Mouse (Mus musculus): ENCODE results near the gene Cnnm1. TPM values are rescaled to one million over a fixed set of nuclear protein-coding genes. Genes with fewer than 3 reads are reported as not detected.
"Not testable (repeated sequence)": the region's sequence is repeated elsewhere in the genome, so short reads cannot be mapped to it uniquely, and the experiment has no call there.

The Cnnm1 gene
- polyA plus RNA-seq, 1 experiment from 2014 or later, result 0.12 TPM

GRCm38 (mm10) chr19:43493878-43494277 is 53.6 kb downstream of the Cnnm1 start:
- H3K36me3 ChIP-seq (ENCODE audit: control insufficient read depth, insufficient read depth), result peaks cover 3% of the 10 kb centered on the region; the same call in 1 of the 2 replicates
- H3K4me2 ChIP-seq (ENCODE audit: low read depth, low read length), result no peak overlapping the region
- H3K4me1 ChIP-seq (ENCODE audit: control insufficient read depth, low read depth, low read length), result peaks cover 16% of the 10 kb centered on the region
- no peaks in the 10 kb centered on the region for H3K9me3 ChIP-seq (replicated peaks; ENCODE audit: control insufficient read depth, low read length)
- no peak overlapping the region for H3K4me3 ChIP-seq (ENCODE audit: low read depth, low read length)
- H3K27me3 ChIP-seq (ENCODE audit: control insufficient read depth, insufficient read depth, low read depth, low read length), result no peaks in the 10 kb centered on the region
- no peak overlapping the region for H3K9ac ChIP-seq (ENCODE audit: low read depth, low read length)
- ATAC-seq (ENCODE audit: low read depth), result no peak
- 77% methylated on average over 6 of the region's 6 CpGs for whole genome bisulfite sequencing (ENCODE audit: insufficient replicate concordance)
- H3K27ac ChIP-seq (ENCODE audit: low read length), result no peak overlapping the region

DNA sequence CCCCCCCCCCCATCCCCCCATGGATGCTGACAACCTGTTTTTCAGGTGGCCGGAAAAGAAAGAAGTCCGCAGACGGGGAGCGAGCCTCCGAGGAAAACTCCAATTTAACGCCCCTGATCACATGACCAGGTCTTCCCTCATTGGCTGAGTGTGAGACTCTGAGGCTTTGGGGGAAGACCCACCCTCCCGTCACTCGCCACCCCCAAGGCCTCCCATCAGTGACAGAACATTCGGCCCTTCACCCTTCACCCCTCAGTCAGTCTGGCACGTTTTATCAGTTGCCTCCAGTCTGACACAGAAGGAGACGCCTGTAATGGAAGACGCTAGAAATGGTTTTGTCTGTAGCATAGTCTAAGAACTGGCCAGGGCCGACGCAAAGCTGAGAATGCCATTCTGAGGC is 54.7 kb downstream of the Cnnm1 start:
- 9% methylated on average over 14 of the region's 14 CpGs for WGBS (ENCODE audit: insufficient replicate concordance)
- Histone ChIP-seq H3K36me3 (ENCODE audit: control insufficient read depth, insufficient read depth) (peaks cover 4% of the 10 kb centered on the region; the same call in 1 of the 2 replicates), H3K9ac (ENCODE audit: low read depth, low read length) (peak overlapping the region; percentile 38), H3K27me3 (ENCODE audit: control insufficient read depth, insufficient read depth, low read depth, low read length) (no peaks in the 10 kb centered on the region), H3K4me2 (ENCODE audit: low read depth, low read length) (peak overlapping the region; percentile 53), H3K4me1 (ENCODE audit: control insufficient read depth, low read depth, low read length) (peaks cover 16% of the 10 kb centered on the region), H3K27ac (ENCODE audit: low read length) (peak overlapping the region; percentile 68), H3K9me3 (replicated peaks; ENCODE audit: control insufficient read depth, low read length) (no peaks in the 10 kb centered on the region), H3K4me3 (ENCODE audit: low read depth, low read length) (peak overlapping the region; percentile 33)
- peak; percentile 85 for ATAC-seq (ENCODE audit: low read depth)

DNA sequence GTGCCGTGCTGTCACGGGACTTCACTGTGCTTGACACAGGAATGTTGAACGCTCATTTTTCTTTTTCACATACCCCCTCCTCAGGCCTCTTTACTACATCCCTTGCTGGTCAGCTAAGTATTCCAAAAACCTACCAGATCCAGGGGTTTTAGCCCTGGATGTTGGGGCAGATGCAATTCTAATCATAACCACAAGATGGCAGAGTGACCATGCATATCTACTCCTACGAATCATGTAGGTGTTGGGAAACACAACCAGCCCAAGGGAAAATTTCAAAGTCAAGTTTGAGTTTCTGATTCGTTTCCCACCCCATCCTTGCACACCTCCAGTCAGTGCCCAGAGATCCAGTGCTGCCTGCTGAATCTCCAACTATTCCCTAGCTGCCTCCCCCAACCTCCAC is 55.6 kb downstream of the Cnnm1 start:
- no peak for ATAC-seq (ENCODE audit: low read depth)
- no peak overlapping the region for H3K4me3 ChIP-seq (ENCODE audit: low read depth, low read length)
- no peaks in the 10 kb centered on the region for H3K9me3 ChIP-seq (replicated peaks; ENCODE audit: control insufficient read depth, low read length)
- H3K36me3 ChIP-seq (ENCODE audit: control insufficient read depth, insufficient read depth), result peaks cover 9% of the 10 kb centered on the region; the same call in 1 of the 2 replicates
- H3K27ac ChIP-seq (ENCODE audit: low read length), result no peak overlapping the region
- no peak overlapping the region for H3K4me2 ChIP-seq (ENCODE audit: low read depth, low read length)
- WGBS (ENCODE audit: insufficient replicate concordance), result 16% methylated on average over 5 of the region's 5 CpGs
- no peak overlapping the region for H3K9ac ChIP-seq (ENCODE audit: low read depth, low read length)
- H3K27me3 ChIP-seq (ENCODE audit: control insufficient read depth, insufficient read depth, low read depth, low read length), result no peaks in the 10 kb centered on the region
- H3K4me1 ChIP-seq (ENCODE audit: control insufficient read depth, low read depth, low read length), result peaks cover 16% of the 10 kb centered on the region

GRCm38 (mm10) chr19:43497440-43497839 is 57.2 kb downstream of the Cnnm1 start:
- H3K36me3 ChIP-seq (ENCODE audit: control insufficient read depth, insufficient read depth), result peaks cover 9% of the 10 kb centered on the region; the same call in 1 of the 2 replicates
- no peak overlapping the region for H3K4me2 ChIP-seq (ENCODE audit: low read depth, low read length)
- peaks cover 16% of the 10 kb centered on the region for H3K4me1 ChIP-seq (ENCODE audit: control insufficient read depth, low read depth, low read length)
- no peaks in the 10 kb centered on the region for H3K9me3 ChIP-seq (replicated peaks; ENCODE audit: control insufficient read depth, low read length)
- no peak overlapping the region for H3K27ac ChIP-seq (ENCODE audit: low read length)
- no peaks in the 10 kb centered on the region for H3K27me3 ChIP-seq (ENCODE audit: control insufficient read depth, insufficient read depth, low read depth, low read length)
- 71% methylated on average over 7 of the region's 7 CpGs for WGBS (ENCODE audit: insufficient replicate concordance)
- H3K4me3 ChIP-seq (ENCODE audit: low read depth, low read length), result no peak overlapping the region
- ATAC-seq (ENCODE audit: low read depth), result no peak
- H3K9ac ChIP-seq (ENCODE audit: low read depth, low read length), result no peak overlapping the region

- no peak overlapping the region for H3K9ac ChIP-seq (ENCODE audit: low read depth, low read length)
- no peak overlapping the region for H3K27ac ChIP-seq (ENCODE audit: low read length)
- ATAC-seq (ENCODE audit: low read depth), result no peak
- no peaks in the 10 kb centered on the region for H3K9me3 ChIP-seq (replicated peaks; ENCODE audit: control insufficient read depth, low read length)
- H3K4me3 ChIP-seq (ENCODE audit: low read depth, low read length), result no peak overlapping the region
- peaks cover 9% of the 10 kb centered on the region; the same call in 1 of the 2 replicates for H3K36me3 ChIP-seq (ENCODE audit: control insufficient read depth, insufficient read depth)
- H3K4me2 ChIP-seq (ENCODE audit: low read depth, low read length), result no peak overlapping the region
- WGBS (ENCODE audit: insufficient replicate concordance), result 75% methylated on average over 7 of the region's 7 CpGs
- H3K27me3 ChIP-seq (ENCODE audit: control insufficient read depth, insufficient read depth, low read depth, low read length), result no peaks in the 10 kb centered on the region
- H3K4me1 ChIP-seq (ENCODE audit: control insufficient read depth, low read depth, low read length), result peaks cover 14% of the 10 kb centered on the region
Observed at GRCm38 (mm10) chr19:43498874-43499273, 58.6 kb downstream of the Cnnm1 start.

GRCm38 (mm10) chr19:43502630-43503029 is 62.4 kb downstream of the Cnnm1 start:
- WGBS (ENCODE audit: insufficient replicate concordance), result 77% methylated on average over 11 of the region's 11 CpGs
- no peak for ATAC-seq (ENCODE audit: low read depth)

GRCm38 (mm10) chr19:43503593-43503992 is 63.4 kb downstream of the Cnnm1 start:
- H3K27ac ChIP-seq (ENCODE audit: low read length); ATAC-seq (ENCODE audit: low read depth): not testable (repeated sequence)

More at GRCm38 (mm10) chr19:43502630-43503029, 62.4 kb downstream of the Cnnm1 start:
- Histone ChIP-seq H3K27me3 (ENCODE audit: control insufficient read depth, insufficient read depth, low read depth, low read length) (no peaks in the 10 kb centered on the region), H3K4me1 (ENCODE audit: control insufficient read depth, low read depth, low read length) (no peaks in the 10 kb centered on the region), H3K4me2 (ENCODE audit: low read depth, low read length) (no peak overlapping the region), H3K9me3 (replicated peaks; ENCODE audit: control insufficient read depth, low read length) (no peaks in the 10 kb centered on the region), H3K27ac (ENCODE audit: low read length) (no peak overlapping the region), H3K36me3 (ENCODE audit: control insufficient read depth, insufficient read depth) (peaks cover 14% of the 10 kb centered on the region; the same call in 1 of the 2 replicates), H3K4me3 (ENCODE audit: low read depth, low read length) (no peak overlapping the region), H3K9ac (ENCODE audit: low read depth, low read length) (no peak overlapping the region)

DNA sequence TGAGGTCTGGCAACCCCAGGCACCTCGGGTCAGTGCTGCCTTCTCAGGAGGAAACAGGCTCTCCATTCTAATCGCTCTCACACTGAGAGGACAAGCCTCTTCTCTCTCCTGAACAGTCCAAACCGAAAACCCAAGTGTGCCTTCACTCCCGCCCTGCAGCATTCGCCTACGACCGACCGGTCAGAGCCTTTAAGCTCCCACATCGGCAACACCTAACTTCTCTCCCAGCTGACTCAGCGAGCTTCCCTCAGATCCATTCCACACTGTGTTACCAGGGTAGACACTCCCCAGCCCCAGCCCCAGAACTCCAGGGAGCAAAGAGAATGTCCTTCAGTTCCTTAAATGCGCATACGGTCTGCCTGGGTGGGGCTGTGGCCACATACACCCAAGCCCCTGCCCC is 65.2 kb downstream of the Cnnm1 start:
- Histone ChIP-seq H3K9me3 (replicated peaks; ENCODE audit: control insufficient read depth, low read length) (no peaks in the 10 kb centered on the region), H3K4me3 (ENCODE audit: low read depth, low read length) (no peak overlapping the region), H3K9ac (ENCODE audit: low read depth, low read length) (no peak overlapping the region), H3K36me3 (ENCODE audit: control insufficient read depth, insufficient read depth) (peaks cover 9% of the 10 kb centered on the region; the same call in 1 of the 2 replicates), H3K4me1 (ENCODE audit: control insufficient read depth, low read depth, low read length) (no peaks in the 10 kb centered on the region), H3K4me2 (ENCODE audit: low read depth, low read length) (no peak overlapping the region), H3K27me3 (ENCODE audit: control insufficient read depth, insufficient read depth, low read depth, low read length) (no peaks in the 10 kb centered on the region), H3K27ac (ENCODE audit: low read length) (no peak overlapping the region)
- WGBS (ENCODE audit: insufficient replicate concordance), result 87% methylated on average over 12 of the region's 12 CpGs
- no peak for ATAC-seq (ENCODE audit: low read depth)

More at GRCm38 (mm10) chr19:43503593-43503992, 63.4 kb downstream of the Cnnm1 start:
- H3K9me3 ChIP-seq (replicated peaks; ENCODE audit: control insufficient read depth, low read length); H3K9ac ChIP-seq (ENCODE audit: low read depth, low read length); H3K4me2 ChIP-seq (ENCODE audit: low read depth, low read length); H3K4me3 ChIP-seq (ENCODE audit: low read depth, low read length); H3K4me1 ChIP-seq (ENCODE audit: control insufficient read depth, low read depth, low read length); H3K27me3 ChIP-seq (ENCODE audit: control insufficient read depth, insufficient read depth, low read depth, low read length): not testable (repeated sequence)
- peaks cover 13% of the 10 kb centered on the region; the same call in 1 of the 2 replicates for H3K36me3 ChIP-seq (ENCODE audit: control insufficient read depth, insufficient read depth)
- WGBS (ENCODE audit: insufficient replicate concordance), result 57% methylated on average over 8 of the region's 9 CpGs

DNA sequence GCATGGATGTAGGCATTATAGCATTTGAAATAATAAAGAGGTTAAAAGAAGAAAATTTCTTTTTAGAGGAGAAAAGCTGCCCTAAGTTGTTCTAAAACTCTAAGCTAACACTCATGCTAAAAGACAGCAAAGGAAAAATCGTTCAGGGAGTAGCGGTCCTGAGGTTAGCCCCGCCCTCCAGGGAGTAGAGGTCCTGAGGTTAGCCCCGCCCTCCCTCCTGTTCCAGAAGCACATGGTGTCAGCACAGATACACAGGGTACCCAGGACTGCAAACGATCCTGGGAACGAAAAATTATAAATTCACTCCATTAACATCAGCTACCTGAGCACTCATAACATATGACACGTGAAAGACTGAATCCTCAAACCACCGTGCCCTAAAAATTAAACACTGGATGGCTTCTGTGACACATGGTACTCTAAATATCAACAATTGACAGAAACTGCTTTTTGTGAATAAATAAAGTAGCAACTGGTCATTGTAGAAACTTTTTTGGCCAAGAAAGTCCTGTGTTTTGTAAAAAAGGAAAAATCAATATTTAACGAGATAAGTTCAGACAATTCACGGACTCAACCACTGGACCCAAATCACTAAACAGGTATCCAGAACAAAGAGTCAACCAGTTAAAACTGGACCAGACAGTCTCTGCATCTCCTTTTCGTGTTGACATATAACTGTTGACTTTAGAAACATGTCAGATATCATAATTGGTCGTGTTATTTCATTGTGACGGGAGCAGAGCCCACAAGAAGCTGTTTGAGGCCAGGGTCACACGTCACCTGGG is 70.4 kb downstream of the Cnnm1 start:
- H3K9ac ChIP-seq (ENCODE audit: low read depth, low read length), result no peak overlapping the region
- H3K27me3 ChIP-seq (ENCODE audit: control insufficient read depth, insufficient read depth, low read depth, low read length), result no peaks in the 10 kb centered on the region
- H3K9me3 ChIP-seq (replicated peaks; ENCODE audit: control insufficient read depth, low read length), result no peaks in the 10 kb centered on the region
- H3K4me1 ChIP-seq (ENCODE audit: control insufficient read depth, low read depth, low read length), result peaks cover 2% of the 10 kb centered on the region
- peaks cover 4% of the 10 kb centered on the region; the same call in 1 of the 2 replicates for H3K36me3 ChIP-seq (ENCODE audit: control insufficient read depth, insufficient read depth)
- WGBS (ENCODE audit: insufficient replicate concordance), result 75% methylated on average over 14 of the region's 14 CpGs
- H3K4me3 ChIP-seq (ENCODE audit: low read depth, low read length), result no peak overlapping the region
- ATAC-seq (ENCODE audit: low read depth), result no peak
- H3K4me2 ChIP-seq (ENCODE audit: low read depth, low read length), result no peak overlapping the region
- H3K27ac ChIP-seq (ENCODE audit: low read length), result no peak overlapping the region

Data from liver, embryonic 16.5 days (tissue).